Mouse (Mus musculus) heart, postnatal 4 days (tissue): Measurements from ENCODE around the gene St8sia2. TPM values are rescaled to one million over a fixed set of nuclear protein-coding genes. Genes with fewer than 3 reads are reported as not detected.
A peak's percentile ranks its signal among the peaks of the same experiment; 100 is the strongest.

ENCODE experiments used
- DNase-seq: peaks from one replicate; pipeline ENCODE4 v3.0.0; 2021
- total RNA-seq, 2 experiments: library from RNA; stranded (reverse); gene quantifications; 2 replicates each; pipeline ENCODE4 v1.2.3; 2021

The St8sia2 gene
- total RNA-seq: 1 to 10 TPM; 1.5 to 2.8 TPM

GRCm38 (mm10) chr7:74013601-74014175, at the start of gene St8sia2:
St8sia2 (minus strand) TSS chr7:74013690.
- peak; percentile 68 for DNase-seq

GRCm38 (mm10) chr7:74061076-74061475, 47.6 kb upstream of the St8sia2 start:
- no peak for DNase-seq

GRCm38 (mm10) chr7:74060306-74060946, 46.9 kb upstream of the St8sia2 start:
- DNase-seq: peak; percentile 43

- no peak for DNase-seq
Measured at GRCm38 (mm10) chr7:74059684-74060083, 46.2 kb upstream of the St8sia2 start.

- DNase-seq: no peak
Measured at GRCm38 (mm10) chr7:74055753-74056152, 42.3 kb upstream of the St8sia2 start.

- no peak for DNase-seq
Measured at GRCm38 (mm10) chr7:74047591-74047990, 34.1 kb upstream of the St8sia2 start.

- no peak for DNase-seq
Measured at GRCm38 (mm10) chr7:74045166-74045957, 31.9 kb upstream of the St8sia2 start.

GRCm38 (mm10) chr7:74043562-74044138, 30.2 kb upstream of the St8sia2 start:
- DNase-seq: peak; percentile 55

- peak; percentile 76 for DNase-seq
Measured at GRCm38 (mm10) chr7:74025007-74025406, 11.5 kb upstream of the St8sia2 start.

GRCm38 (mm10) chr7:74024171-74024570, 10.7 kb upstream of the St8sia2 start:
- no peak for DNase-seq

GRCm38 (mm10) chr7:74022571-74022970, 9.1 kb upstream of the St8sia2 start:
- no peak for DNase-seq

- DNase-seq: peak; percentile 21
Measured at GRCm38 (mm10) chr7:74021771-74022170, 8.3 kb upstream of the St8sia2 start.

GRCm38 (mm10) chr7:74016613-74017012, 3.1 kb upstream of the St8sia2 start:
- no peak for DNase-seq

- peak; percentile 10 for DNase-seq
Measured at GRCm38 (mm10) chr7:74012858-74013600, 461 bp downstream of the St8sia2 start.

- DNase-seq: peak; percentile 7
Measured at GRCm38 (mm10) chr7:74011976-74012857, 1.3 kb downstream of the St8sia2 start.

- no peak for DNase-seq
Measured at GRCm38 (mm10) chr7:74008946-74009542, 4.4 kb downstream of the St8sia2 start.

GRCm38 (mm10) chr7:74006775-74007371, 6.6 kb downstream of the St8sia2 start:
- DNase-seq: peak; percentile 7

- no peak for DNase-seq
Measured at GRCm38 (mm10) chr7:74006364-74006763, 7.1 kb downstream of the St8sia2 start.

- no peak for DNase-seq
Measured at GRCm38 (mm10) chr7:74000743-74001510, 12.6 kb downstream of the St8sia2 start.

GRCm38 (mm10) chr7:73989366-73989765, 24.1 kb downstream of the St8sia2 start:
- no peak for DNase-seq
